Mouse (Mus musculus) MEL (cell line): ENCODE results near the gene Ifngr2. TPM values are rescaled to one million over a fixed set of nuclear protein-coding genes. Genes with fewer than 3 reads are reported as not detected.
A peak's percentile ranks its signal among the peaks of the same experiment; 100 is the strongest.

Experiments
- DNase-seq: peaks from one replicate; pipeline ENCODE4 v3.0.0; 2011; ENCODE audit warnings: low read depth, low spot score
- H3K27ac ChIP-seq: 2 replicates; pipeline ENCODE4 v1.5.1; 2012; ENCODE audit warnings: low read depth, mild to moderate bottlenecking, control low read depth, low read length, moderate library complexity; ENCODE audit not compliant: control insufficient read depth
- H3K27me3 ChIP-seq, 2 experiments: fragments of 150-350 bp in 1 of 2; sonication (generic) in 1 of 2; 2 replicates each; pipeline ENCODE4 v1.6.1; 2012; ENCODE audit warnings: low read length in 2 of 2, mild to moderate bottlenecking in 2 of 2, improper control_type of control experiment in 1 of 2, moderate library complexity in 1 of 2; ENCODE audit not compliant: insufficient read depth in 2 of 2, control insufficient read depth in 1 of 2
- H3K36me3 ChIP-seq, 2 experiments: 2 replicates each; pipeline ENCODE4 v1.6.1; 2012 to 2014; ENCODE audit warnings: low read length in 2 of 2, improper control_type of control experiment in 1 of 2, inconsistent platforms in 1 of 2, mild to moderate bottlenecking in 1 of 2; ENCODE audit not compliant: insufficient read depth in 2 of 2, control insufficient read depth in 1 of 2
- H3K4me1 ChIP-seq, 2 experiments: fragments of 150-350 bp in 1 of 2; sonication (generic) in 1 of 2; 2 replicates each; pipeline ENCODE4 v1.6.1; 2012; ENCODE audit warnings: low read length in 2 of 2, improper control_type of control experiment in 1 of 2, mild to moderate bottlenecking in 1 of 2; ENCODE audit not compliant: insufficient read depth in 2 of 2, control insufficient read depth in 1 of 2
- H3K4me3 ChIP-seq, 2 experiments: fragments of 150-350 bp in 1 of 2; sonication (generic) in 1 of 2; 2 replicates each; pipeline ENCODE4 v1.5.1; 2012; ENCODE audit warnings: low read depth in 2 of 2, low read length in 2 of 2, mild to moderate bottlenecking in 2 of 2, moderate library complexity in 2 of 2, control low read depth in 1 of 2, improper control_type of control experiment in 1 of 2; ENCODE audit not compliant: control insufficient read depth in 1 of 2, insufficient read depth in 1 of 2
- H3K79me2 ChIP-seq: 2 replicates; pipeline ENCODE4 v1.6.1; 2012; ENCODE audit warnings: mild to moderate bottlenecking, low read length, moderate library complexity; ENCODE audit not compliant: control insufficient read depth, poor library complexity, insufficient read depth
- H3K9ac ChIP-seq: 2 replicates; pipeline ENCODE4 v1.6.1; 2012; ENCODE audit warnings: low read depth, mild to moderate bottlenecking, control low read depth, low read length, moderate library complexity; ENCODE audit not compliant: control insufficient read depth, poor library complexity, severe bottlenecking
- H3K9me3 ChIP-seq: fragments of 150-350 bp; sonication (generic); replicated peaks from 2 replicates; pipeline ENCODE4 v1.6.1; 2012; ENCODE audit warnings: mild to moderate bottlenecking, low read length, improper control_type of control experiment, moderate library complexity; ENCODE audit not compliant: insufficient read depth
- BHLHE40 ChIP-seq: IDR thresholded peaks from 2 replicates; pipeline ENCODE4 v1.6.1; 2012; ENCODE audit warnings: low read depth, mild to moderate bottlenecking, inconsistent platforms, low read length, improper control_type of control experiment, borderline replicate concordance
- CHD1 ChIP-seq: IDR thresholded peaks from 2 replicates; pipeline ENCODE4 v1.6.1; 2012; ENCODE audit warnings: low read depth, mild to moderate bottlenecking, inconsistent platforms, low read length, improper control_type of control experiment
- CHD2 ChIP-seq: IDR thresholded peaks from 2 replicates; pipeline ENCODE4 v1.6.1; 2011; ENCODE audit warnings: low read length, improper control_type of control experiment
- CTCF ChIP-seq, 3 experiments: IDR thresholded peaks in 2 of 3; conservative IDR thresholded peaks in 1 of 3; 2 replicates each; pipeline ENCODE4 v1.5.1; 2011 to 2012; ENCODE audit warnings: low read length in 3 of 3, low read depth in 2 of 3, mild to moderate bottlenecking in 2 of 3, improper control_type of control experiment in 1 of 3, inconsistent platforms in 1 of 3, mixed read lengths in 1 of 3, moderate library complexity in 1 of 3; ENCODE audit not compliant: control insufficient read depth in 1 of 3, insufficient read depth in 1 of 3, poor library complexity in 1 of 3, severe bottlenecking in 1 of 3
- E2F4 ChIP-seq: IDR thresholded peaks from 2 replicates; pipeline ENCODE4 v1.6.1; 2011; ENCODE audit warnings: low read depth, low read length, improper control_type of control experiment, borderline replicate concordance
- EP300 ChIP-seq, 2 experiments: IDR thresholded peaks; 2 replicates each; pipeline ENCODE4 v1.6.1; 2011; ENCODE audit warnings: improper control_type of control experiment in 2 of 2, low read length in 2 of 2, low read depth in 1 of 2, mild to moderate bottlenecking in 1 of 2
- ETS1 ChIP-seq: IDR thresholded peaks from 2 replicates; pipeline ENCODE4 v1.6.1; 2012; ENCODE audit warnings: low read depth, mild to moderate bottlenecking, inconsistent platforms, low read length, improper control_type of control experiment, moderate library complexity
- GABPA ChIP-seq: IDR thresholded peaks from 2 replicates; pipeline ENCODE4 v1.6.1; 2012; ENCODE audit warnings: low read depth, mild to moderate bottlenecking, inconsistent platforms, low read length, improper control_type of control experiment, moderate library complexity
- GATA1 ChIP-seq: IDR thresholded peaks from 2 replicates; pipeline ENCODE4 v1.6.1; 2011; ENCODE audit warnings: low read depth, low read length, improper control_type of control experiment
- HCFC1 ChIP-seq: IDR thresholded peaks from 2 replicates; pipeline ENCODE4 v1.6.1; 2012; ENCODE audit warnings: low read depth, mild to moderate bottlenecking, inconsistent platforms, low read length, improper control_type of control experiment, moderate library complexity
- JUND ChIP-seq: IDR thresholded peaks from 2 replicates; pipeline ENCODE4 v1.6.1; 2011; ENCODE audit warnings: low read depth, mild to moderate bottlenecking, improper control_type of control experiment, low read length
- KAT2A ChIP-seq: conservative IDR thresholded peaks from 2 replicates; pipeline ENCODE4 v1.6.1; 2012; ENCODE audit warnings: low read depth, low read length, improper control_type of control experiment, inconsistent platforms
- MAFK ChIP-seq: IDR thresholded peaks from 2 replicates; pipeline ENCODE4 v1.6.1; 2011; ENCODE audit warnings: low read depth, mild to moderate bottlenecking, low read length, improper control_type of control experiment, borderline replicate concordance
- MAX ChIP-seq: IDR thresholded peaks from 2 replicates; pipeline ENCODE4 v1.6.1; 2011; ENCODE audit warnings: low read length, improper control_type of control experiment
- MAZ ChIP-seq: IDR thresholded peaks from 2 replicates; pipeline ENCODE4 v1.6.1; 2012; ENCODE audit warnings: low read depth, mild to moderate bottlenecking, inconsistent platforms, low read length, improper control_type of control experiment
- MXI1 ChIP-seq: IDR thresholded peaks from 2 replicates; pipeline ENCODE4 v1.6.1; 2011; ENCODE audit warnings: mild to moderate bottlenecking, low read depth, low read length, improper control_type of control experiment
- MYB ChIP-seq: IDR thresholded peaks from 2 replicates; pipeline ENCODE4 v1.6.1; 2011; ENCODE audit warnings: mild to moderate bottlenecking, low read depth, low read length, improper control_type of control experiment
- MYC ChIP-seq: IDR thresholded peaks from 2 replicates; pipeline ENCODE4 v1.6.1; 2011; ENCODE audit warnings: low read depth, mild to moderate bottlenecking, low read length, improper control_type of control experiment, moderate library complexity
- NELFE ChIP-seq: IDR thresholded peaks from 2 replicates; pipeline ENCODE4 v1.6.1; 2011; ENCODE audit warnings: low read depth, low read length, improper control_type of control experiment
- NRF1 ChIP-seq: IDR thresholded peaks from 2 replicates; pipeline ENCODE4 v1.6.1; 2014; ENCODE audit warnings: low read depth, mild to moderate bottlenecking, inconsistent platforms, low read length, improper control_type of control experiment, moderate library complexity; ENCODE audit not compliant: poor library complexity, insufficient read depth, severe bottlenecking
- POLR2AphosphoS2 ChIP-seq: IDR thresholded peaks from 2 replicates; pipeline ENCODE4 v1.6.1; 2011; ENCODE audit warnings: low read length, improper control_type of control experiment
- POLR2AphosphoS5 ChIP-seq: IDR thresholded peaks from 2 replicates; pipeline ENCODE4 v1.6.1; 2012; ENCODE audit warnings: low read depth, borderline replicate concordance, mild to moderate bottlenecking, inconsistent platforms, low read length, moderate library complexity, mixed read lengths
- RAD21 ChIP-seq: IDR thresholded peaks from 2 replicates; pipeline ENCODE4 v1.6.1; 2011; ENCODE audit warnings: mild to moderate bottlenecking, low read depth, low read length, improper control_type of control experiment
- SIN3A ChIP-seq: IDR thresholded peaks from 2 replicates; pipeline ENCODE4 v1.6.1; 2012; ENCODE audit warnings: low read length, improper control_type of control experiment, inconsistent platforms
- SMC3 ChIP-seq: IDR thresholded peaks from 2 replicates; pipeline ENCODE4 v1.6.1; 2011; ENCODE audit warnings: low read depth, low read length, improper control_type of control experiment
- TAL1 ChIP-seq: IDR thresholded peaks from 2 replicates; pipeline ENCODE4 v1.6.1; 2012; ENCODE audit warnings: mild to moderate bottlenecking, inconsistent platforms, low read length, moderate library complexity, mixed read lengths
- TBP ChIP-seq: IDR thresholded peaks from 2 replicates; pipeline ENCODE4 v1.8.0; 2011; ENCODE audit warnings: low read depth, low read length, improper control_type of control experiment
- TCF12 ChIP-seq: IDR thresholded peaks from 2 replicates; pipeline ENCODE4 v1.6.1; 2014; ENCODE audit warnings: low read depth, mild to moderate bottlenecking, inconsistent platforms, low read length, improper control_type of control experiment, moderate library complexity
- UBTF ChIP-seq: IDR thresholded peaks from 2 replicates; pipeline ENCODE4 v1.6.1; 2012; ENCODE audit warnings: low read depth, mild to moderate bottlenecking, inconsistent platforms, low read length, improper control_type of control experiment, moderate library complexity, borderline replicate concordance; ENCODE audit not compliant: insufficient read depth
- USF1 ChIP-seq: IDR thresholded peaks from 2 replicates; pipeline ENCODE4 v1.6.1; 2014; ENCODE audit warnings: low read depth, mild to moderate bottlenecking, inconsistent platforms, low read length, improper control_type of control experiment, moderate library complexity
- USF2 ChIP-seq, 2 experiments: IDR thresholded peaks; 2 replicates each; pipeline ENCODE4 v1.6.1; 2011 to 2012; ENCODE audit warnings: improper control_type of control experiment in 2 of 2, low read length in 2 of 2, borderline replicate concordance in 1 of 2, inconsistent platforms in 1 of 2, low read depth in 1 of 2, mild to moderate bottlenecking in 1 of 2; ENCODE audit not compliant: insufficient read depth in 1 of 2
- ZC3H11A ChIP-seq: IDR thresholded peaks from 2 replicates; pipeline ENCODE4 v1.6.1; 2012; ENCODE audit warnings: low read depth, mild to moderate bottlenecking, inconsistent platforms, low read length, improper control_type of control experiment
- ZKSCAN1 ChIP-seq: IDR thresholded peaks from 2 replicates; pipeline ENCODE4 v1.6.1; 2012; ENCODE audit warnings: low read depth, mild to moderate bottlenecking, inconsistent platforms, low read length, improper control_type of control experiment, moderate library complexity
- ZMIZ1 ChIP-seq: IDR thresholded peaks from 2 replicates; pipeline ENCODE4 v1.6.1; 2012; ENCODE audit warnings: low read depth, mild to moderate bottlenecking, inconsistent platforms, low read length, improper control_type of control experiment, moderate library complexity
- ZNF384 ChIP-seq: IDR thresholded peaks from 2 replicates; pipeline ENCODE4 v1.6.1; 2012; ENCODE audit warnings: low read depth, mild to moderate bottlenecking, inconsistent platforms, low read length, improper control_type of control experiment
- polyA plus RNA-seq, 2 experiments: library from polyadenylated mRNA; stranded (reverse) in 1 of 2; unstranded in 1 of 2; fragments of >175 nt in 1 of 2; fragments of >200 nt in 1 of 2; gene quantifications; 2 replicates each; pipeline versions ENCODE4 v1.2.1 to v1.2.4; 2012; ENCODE audit warnings: low replicate concordance in 2 of 2, low read depth in 1 of 2; ENCODE audit not compliant: insufficient read length in 2 of 2, insufficient read depth in 1 of 2, missing spikeins in 1 of 2
- total RNA-seq: library from RNA; depleted of rRNA; stranded (reverse); fragments of 300-350 nt; gene quantifications from 2 replicates; pipeline ENCODE4 v1.2.3, GENCODE M21; 2012

The Ifngr2 gene
- total and polyA plus RNA-seq, 3 experiments: 2.8 to 11.0 TPM; not detected in 1

GRCm38 (mm10) chr16:91541573-91542081, 5.2 kb upstream of the Ifngr2 start:
- DNase-seq: peak; percentile 84
- peak overlapping the region; percentile 22 to 23 for H3K4me3 ChIP-seq

GRCm38 (mm10) chr16:91543619-91544018, 3.3 kb upstream of the Ifngr2 start:
- Histone ChIP-seq H3K9me3 (no peaks in the 10 kb centered on the region), H3K9ac (no peak overlapping the region), H3K79me2 (peaks cover 2% of the 10 kb centered on the region; the same call in 1 of the 2 replicates), H3K27me3 (no peaks in the 10 kb centered on the region), H3K4me3 (no peak overlapping the region), H3K27ac (no peak overlapping the region), H3K36me3 (peaks cover 0 to 35% of the 10 kb centered on the region in 2 experiments; a peak in 2 of 4 replicates), H3K4me1 (peaks cover 17 to 46% of the 10 kb centered on the region in 2 experiments)
- peak; percentile 65 for DNase-seq
- TF ChIP-seq TAL1: peak; percentile 36; the same call in 1 of the 2 replicates
- TF ChIP-seq UBTF: no peak
- 0 out of 2 replicates have a peak, but pooled peaks have one; percentile 36 for TF ChIP-seq SIN3A
- TF ChIP-seq EP300 (IDR thresholded peaks at IDR 0.05; ENCODE audit: low read depth in 1 of 2, low read length in 2 of 2): peak; percentile 33 to 38; a peak in 2 of 4 replicates
- TF ChIP-seq GATA1: peak; percentile 49
- TF ChIP-seq CTCF (IDR thresholded peaks at IDR 0.05 in 2 of 3, conservative IDR thresholded peaks at IDR 0.05 in 1 of 3; ENCODE audit: control insufficient read depth in 1 of 3, insufficient read depth in 1 of 3, low read depth in 2 of 3, low read length in 3 of 3, poor library complexity in 1 of 3, severe bottlenecking in 1 of 3): 0 out of 6 replicates have a peak, but pooled peaks of 1 of the 3 experiments have one; percentile 7
- peak; percentile 52; the same call in 1 of the 2 replicates for TF ChIP-seq ETS1
- peak; percentile 51; the same call in 1 of the 2 replicates for TF ChIP-seq TCF12
- no peak for TF ChIP-seq ZMIZ1

More at GRCm38 (mm10) chr16:91541573-91542081, 5.2 kb upstream of the Ifngr2 start:
- peaks cover 0 to 35% of the 10 kb centered on the region in 2 experiments; a peak in 2 of 4 replicates for H3K36me3 ChIP-seq
- no peaks in the 10 kb centered on the region for H3K27me3 ChIP-seq
- H3K79me2 ChIP-seq: no peaks in the 10 kb centered on the region
- peaks cover 17 to 52% of the 10 kb centered on the region in 2 experiments for H3K4me1 ChIP-seq
- H3K27ac ChIP-seq: peak overlapping the region; percentile 70
- H3K9ac ChIP-seq: peak overlapping the region; percentile 60
- no peaks in the 10 kb centered on the region for H3K9me3 ChIP-seq
- TF ChIP-seq ZKSCAN1 (no peak), RAD21 (no peak), CTCF (IDR thresholded peaks at IDR 0.05 in 2 of 3, conservative IDR thresholded peaks at IDR 0.05 in 1 of 3; ENCODE audit: control insufficient read depth in 1 of 3, insufficient read depth in 1 of 3, low read depth in 2 of 3, low read length in 3 of 3, poor library complexity in 1 of 3, severe bottlenecking in 1 of 3) (no peak), E2F4 (0 out of 2 replicates have a peak, but pooled peaks have one; percentile 27), EP300 (IDR thresholded peaks at IDR 0.05; ENCODE audit: low read depth in 1 of 2, low read length in 2 of 2) (peak in 1 of 2 experiments; percentile 51; a peak in 2 of 4 replicates), ETS1 (peak; percentile 65; the same call in 1 of the 2 replicates), CHD2 (no peak), ZNF384 (0 out of 2 replicates have a peak, but pooled peaks have one; percentile 9), GABPA (no peak), SMC3 (no peak), SIN3A (peak; percentile 49), MAZ (peak; percentile 56), ZC3H11A (no peak), MYB (no peak), USF1 (peak; percentile 97), NELFE (no peak), MYC (peak; percentile 70; the same call in 1 of the 2 replicates), POLR2AphosphoS2 (no peak), HCFC1 (peak; percentile 47; the same call in 1 of the 2 replicates), MXI1 (peak; percentile 71; the same call in 1 of the 2 replicates), NRF1 (peak; percentile 35; the same call in 1 of the 2 replicates), POLR2AphosphoS5 (no peak), KAT2A (peak; percentile 35; the same call in 1 of the 2 replicates), TBP (0 out of 2 replicates have a peak, but pooled peaks have one; percentile 45), GATA1 (no peak), USF2 (IDR thresholded peaks at IDR 0.05; ENCODE audit: borderline replicate concordance in 1 of 2, insufficient read depth in 1 of 2, low read depth in 1 of 2, low read length in 2 of 2) (peak; percentile 78 to 84; a peak in 3 of 4 replicates), MAFK (0 out of 2 replicates have a peak, but pooled peaks have one; percentile 9), JUND (no peak), CHD1 (no peak), MAX (peak; percentile 93), ZMIZ1 (no peak), UBTF (no peak), TCF12 (peak; percentile 40; the same call in 1 of the 2 replicates), BHLHE40 (peak; percentile 91)
